Comparison of ENCODE assay signal across 34 mouse cellular contexts in genomic region chr10:56788081-56788480, GRCm38 (mm10).
DNase-seq lines count a peak whose midpoint lies in the region; ATAC-seq and TF ChIP-seq lines count a peak whose summit lies in the region.
"Had no signal": no experiment of that assay in that cellular context is flagged by ENCODE, and none has a peak within 500 bp of the region (broad histone marks: within the 10 kb centered on the region; RNA-seq: fewer than 3 reads in every experiment).

No protein-coding gene starts in this region.

- no peak overlapping the region for H3K9ac ChIP-seq in forebrain, embryonic 14.5 days (ENCODE audit: low read length)
- H3K9ac ChIP-seq in forebrain, embryonic 11.5 days (ENCODE audit: low read length) = no peak overlapping the region
- H3K9ac ChIP-seq in liver, postnatal 0 days (replicated peaks) = no peak overlapping the region
- H3K9ac ChIP-seq: embryonic facial prominence, embryonic 13.5 days; heart, embryonic 12.5 days; heart, embryonic 15.5 days; hindbrain, embryonic 15.5 days had no signal

- no peak for TF ChIP-seq EP300 in liver, postnatal 0 days (IDR thresholded peaks at IDR 0.05; ENCODE audit: low read depth)

- no peak for ATAC-seq in forebrain, embryonic 14.5 days
- ATAC-seq in forebrain, embryonic 11.5 days (replicated peaks; ENCODE audit: low FRiP score) = no peak
- ATAC-seq in liver, postnatal 0 days = no peak
- ATAC-seq: activated CD4-positive, CD25-positive, alpha-beta regulatory T cell, adult 4 months; forebrain, embryonic 16.5 days; inflammation-experienced regulatory T-cells, adult 6 months; intestine, embryonic 16.5 days had no signal

- H3K4me1 ChIP-seq in forebrain, embryonic 14.5 days (ENCODE audit: control insufficient read depth, insufficient read depth, low read length) = no peaks in the 10 kb centered on the region
- no peaks in the 10 kb centered on the region for H3K4me1 ChIP-seq in forebrain, embryonic 11.5 days (replicated peaks; ENCODE audit: control insufficient read depth, insufficient read depth, low read length)
- no peaks in the 10 kb centered on the region for H3K4me1 ChIP-seq in liver, postnatal 0 days (ENCODE audit: insufficient read depth)
- H3K4me1 ChIP-seq: heart, embryonic 12.5 days; heart, embryonic 15.5 days; hindbrain, embryonic 10.5 days; hindbrain, embryonic 15.5 days had no signal

- WGBS in forebrain, embryonic 14.5 days = 51% methylated on average over 4 of the region's 4 CpGs
- WGBS in forebrain, embryonic 11.5 days = 56% methylated on average over 4 of the region's 4 CpGs
- WGBS in liver, postnatal 0 days (ENCODE audit: insufficient replicate concordance) = 85% methylated on average over 4 of the region's 4 CpGs

- H3K27ac ChIP-seq in forebrain, embryonic 14.5 days (ENCODE audit: low read depth, low read length) = no peak overlapping the region
- H3K27ac ChIP-seq in forebrain, embryonic 11.5 days (ENCODE audit: low read depth, low read length) = no peak overlapping the region
- no peak overlapping the region for H3K27ac ChIP-seq in liver, postnatal 0 days (ENCODE audit: low read depth)
- H3K27ac ChIP-seq: embryonic facial prominence, embryonic 13.5 days; forebrain, embryonic 10.5 days; gastrocnemius, adult 2 months; heart, embryonic 15.5 days; hindbrain, embryonic 10.5 days; hindbrain, embryonic 15.5 days had no signal

- no peaks in the 10 kb centered on the region for H3K27me3 ChIP-seq in forebrain, embryonic 14.5 days (replicated peaks; ENCODE audit: control insufficient read depth, insufficient read depth, low read length)
- H3K27me3 ChIP-seq in forebrain, embryonic 11.5 days (ENCODE audit: control insufficient read depth, insufficient read depth, low read length) = no peaks in the 10 kb centered on the region
- no peaks in the 10 kb centered on the region for H3K27me3 ChIP-seq in liver, postnatal 0 days (ENCODE audit: insufficient read depth, low read length)
- H3K27me3 ChIP-seq: CH12.LX; embryonic facial prominence, embryonic 13.5 days; heart, embryonic 12.5 days; heart, embryonic 15.5 days; hindbrain, embryonic 15.5 days had no signal

- peak; percentile 3 for DNase-seq in forebrain, embryonic 14.5 days (ENCODE audit: low spot score)
- no peak for DNase-seq in forebrain, embryonic 11.5 days (ENCODE audit: low spot score)
- peak; percentile 9 for DNase-seq in 3T3-L1 (ENCODE audit: low read depth, low spot score)
- peak; percentile 17 for DNase-seq in brain, embryonic 14.5 days (ENCODE audit: low read depth)
- DNase-seq in retina, embryonic 14.5 days (ENCODE audit: low spot score) = peak; percentile 74
- DNase-seq in heart, adult 9 months (ENCODE audit: low spot score in 2 of 2) = no peak
- DNase-seq in liver, postnatal 0 days = no peak
- no peak for DNase-seq in urinary bladder, postnatal 10 days (ENCODE audit: low spot score)
- DNase-seq: adrenal gland, adult 8-10 months; adrenal gland, postnatal 25 days; B cell, adult 2 months; cerebellum, adult 11 months; cerebellum, adult 2 months; cerebellum, adult 9-11 months; cerebellum, postnatal 25 days; gastrocnemius, adult 2 months; gastrocnemius, postnatal 14 days; heart, adult 11 months; heart, postnatal 10 days; heart, postnatal 36 days; kidney, adult 18-20 months had no signal

- no peak overlapping the region for H3K4me2 ChIP-seq in forebrain, embryonic 14.5 days (ENCODE audit: low read length)
- no peak overlapping the region for H3K4me2 ChIP-seq in forebrain, embryonic 11.5 days (ENCODE audit: low read depth, low read length, severe bottlenecking)
- no peak overlapping the region for H3K4me2 ChIP-seq in liver, postnatal 0 days (ENCODE audit: low read depth, low read length)
- H3K4me2 ChIP-seq: embryonic facial prominence, embryonic 13.5 days; heart, embryonic 12.5 days; heart, embryonic 15.5 days; hindbrain, embryonic 15.5 days had no signal

- no peak overlapping the region for H3K4me3 ChIP-seq in forebrain, embryonic 14.5 days (ENCODE audit: low read depth, low read length)
- no peak overlapping the region for H3K4me3 ChIP-seq in forebrain, embryonic 11.5 days (ENCODE audit: low read depth, low read length)
- no peak overlapping the region for H3K4me3 ChIP-seq in liver, postnatal 0 days (ENCODE audit: low read depth, low read length)
- H3K4me3 ChIP-seq: embryonic facial prominence, embryonic 13.5 days; erythroblast, embryonic 14.5 days; forebrain, embryonic 10.5 days; gastrocnemius, adult 2 months; heart, embryonic 12.5 days; heart, embryonic 15.5 days; hindbrain, embryonic 10.5 days; hindbrain, embryonic 15.5 days had no signal

- TF ChIP-seq CTCF in brain, embryonic 14.5 days (IDR thresholded peaks at IDR 0.05; ENCODE audit: borderline replicate concordance, extremely low read depth, insufficient read depth, insufficient read length) = no peak
- TF ChIP-seq CTCF in liver, postnatal 0 days (IDR thresholded peaks at IDR 0.05; ENCODE audit: low read depth) = no peak

- no peaks in the 10 kb centered on the region for H3K36me3 ChIP-seq in forebrain, embryonic 14.5 days (ENCODE audit: control insufficient read depth, insufficient read depth, low read length)
- no peaks in the 10 kb centered on the region for H3K36me3 ChIP-seq in forebrain, embryonic 11.5 days (ENCODE audit: control insufficient read depth, insufficient read depth, low read length)
- no peaks in the 10 kb centered on the region for H3K36me3 ChIP-seq in liver, postnatal 0 days (replicated peaks; ENCODE audit: insufficient read depth, low read length)
- H3K36me3 ChIP-seq: embryonic facial prominence, embryonic 13.5 days; forebrain, embryonic 10.5 days; G1E; heart, embryonic 12.5 days; heart, embryonic 15.5 days; hindbrain, embryonic 10.5 days; hindbrain, embryonic 15.5 days had no signal

- H3K9me3 ChIP-seq in forebrain, embryonic 14.5 days (replicated peaks; ENCODE audit: control insufficient read depth, low read length) = no peaks in the 10 kb centered on the region
- H3K9me3 ChIP-seq in forebrain, embryonic 11.5 days (ENCODE audit: control insufficient read depth, low read length) = no peaks in the 10 kb centered on the region
- H3K9me3 ChIP-seq in liver, postnatal 0 days (ENCODE audit: low read length) = no peaks in the 10 kb centered on the region
- H3K9me3 ChIP-seq: embryonic facial prominence, embryonic 13.5 days; forebrain, embryonic 10.5 days; G1E; heart, embryonic 12.5 days; heart, embryonic 15.5 days; hindbrain, embryonic 10.5 days; hindbrain, embryonic 15.5 days had no signal

- no peak for TF ChIP-seq POLR2A in brain, embryonic 14.5 days (IDR thresholded peaks at IDR 0.05; ENCODE audit: borderline replicate concordance, extremely low read depth, insufficient read depth, insufficient read length, poor library complexity, severe bottlenecking)

Comparison
In these comparisons a context has a peak if more than half of its experiments do, and no peak if none do; other contexts are left out.
1. DNase-seq: peak in forebrain, embryonic 14.5 days (single experiment), 3T3-L1 (single experiment), brain, embryonic 14.5 days (single experiment) and retina, embryonic 14.5 days (single experiment); none in forebrain, embryonic 11.5 days (single experiment), heart, adult 9 months (0 of 2), liver, postnatal 0 days (single experiment) and urinary bladder, postnatal 10 days (single experiment).